Mouse (Mus musculus) left cerebral cortex, adult 6 months (tissue): ENCODE data around the gene Napsa. TPM values are rescaled to one million over a fixed set of nuclear protein-coding genes. Genes with fewer than 3 reads are reported as not detected.

ENCODE experiments used
- long read RNA-seq, 2 experiments: library from polyadenylated mRNA; unstranded; transcript quantifications; one replicate each; pipeline ENCODE4 v2.0.0; 2019 to 2020
- polyA plus RNA-seq: library from polyadenylated mRNA; unstranded; fragments of <200 nt; fragmentation: Nextera tagmentation; gene quantifications from 2 replicates; pipeline ENCODE4 v1.2.3, GENCODE M21; 2021

Gene Napsa
- 0.23 and 0.34 TPM in 2 replicates for polyA plus RNA-seq
- long read RNA-seq, experiment 1: 0 reads
- long read RNA-seq, experiment 2: 0 reads

GRCm38 (mm10) chr7:44572213-44572701 lies at the start of gene Napsa:
Napsa (plus strand) TSS chr7:44572380.

GRCm38 (mm10) chr7:44524502-44524901 lies 47.7 kb upstream of the Napsa start, which contains the start of gene Mybpc2:
Mybpc2 (minus strand) TSS chr7:44524656.

DNA sequence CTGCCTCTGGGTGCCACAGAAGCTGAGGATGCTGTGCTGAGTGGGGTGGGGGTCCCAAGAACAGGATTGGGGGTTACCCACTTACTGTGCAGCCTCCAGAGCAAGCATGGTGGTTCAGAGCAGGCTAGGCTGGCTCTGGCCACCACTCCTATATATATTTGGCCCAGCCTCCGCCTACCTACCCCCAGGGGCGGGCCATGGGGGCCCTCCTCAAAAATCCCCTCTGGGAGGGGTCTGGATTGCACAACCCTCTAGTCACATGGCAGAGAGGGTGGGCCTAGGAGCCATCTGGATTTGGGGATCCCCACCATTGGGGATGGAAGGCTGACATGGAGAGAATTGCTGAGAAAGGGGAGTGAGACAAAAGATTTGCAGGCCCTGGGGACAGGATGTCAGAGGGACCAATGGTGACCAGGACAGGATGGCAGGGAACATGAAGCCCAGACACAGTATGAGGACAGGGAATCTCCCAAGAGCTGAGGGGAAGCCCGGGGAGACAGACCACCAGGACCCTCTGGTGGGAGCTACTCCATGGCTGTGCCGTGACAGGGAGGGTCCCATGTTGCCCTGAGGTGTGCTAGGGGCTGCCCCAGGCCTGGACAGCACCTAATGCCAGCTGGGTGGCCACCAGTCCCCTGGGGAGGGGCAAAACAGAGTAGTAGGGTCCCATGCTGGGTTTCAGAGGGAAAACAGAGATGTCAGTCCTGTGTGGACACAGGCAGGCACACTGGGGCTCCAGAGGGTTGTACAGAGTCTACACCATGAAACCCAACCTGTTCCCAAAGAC lies 40.0 kb upstream of the Napsa start, which contains the start of gene Spib:
TSS of gene Spib (minus strand) at position 126 of the 787 bp plus-strand sequence.

DNA sequence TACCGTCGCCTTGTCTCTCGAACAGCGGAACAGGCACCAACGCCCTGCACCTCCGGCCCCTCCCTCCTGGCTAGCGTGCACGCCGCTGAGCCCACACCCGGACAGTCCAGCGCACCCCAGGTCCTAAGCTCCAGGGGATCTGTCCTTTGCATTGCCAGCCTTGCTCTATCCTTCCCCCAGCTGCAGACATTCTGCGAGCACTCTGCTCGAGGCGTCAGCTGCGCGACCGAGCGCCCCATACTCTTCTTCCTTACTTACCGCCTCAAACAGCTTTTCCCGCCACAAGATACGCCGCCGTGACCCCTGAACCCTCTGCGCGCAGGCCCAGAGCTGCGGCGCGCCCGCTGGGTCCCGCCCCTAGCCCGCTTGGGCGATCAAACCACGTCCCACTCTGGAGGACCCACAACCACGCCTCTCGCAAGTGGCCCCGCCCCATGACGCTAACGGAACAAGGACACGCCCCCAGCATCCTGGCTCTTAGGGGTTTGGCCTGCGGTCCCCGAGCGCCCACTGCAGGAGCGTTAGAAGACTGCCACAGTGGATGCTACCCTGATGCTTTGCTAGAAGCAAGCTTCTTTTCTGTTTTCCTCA lies 23.6 kb upstream of the Napsa start, which contains the start of gene Pold1:
TSS of gene Pold1 (minus strand) at position 353 of the 591 bp plus-strand sequence.

GRCm38 (mm10) chr7:44553826-44554225 lies 18.4 kb upstream of the Napsa start, which contains the start of gene Nr1h2:
Nr1h2 (minus strand) TSS chr7:44553951.

DNA sequence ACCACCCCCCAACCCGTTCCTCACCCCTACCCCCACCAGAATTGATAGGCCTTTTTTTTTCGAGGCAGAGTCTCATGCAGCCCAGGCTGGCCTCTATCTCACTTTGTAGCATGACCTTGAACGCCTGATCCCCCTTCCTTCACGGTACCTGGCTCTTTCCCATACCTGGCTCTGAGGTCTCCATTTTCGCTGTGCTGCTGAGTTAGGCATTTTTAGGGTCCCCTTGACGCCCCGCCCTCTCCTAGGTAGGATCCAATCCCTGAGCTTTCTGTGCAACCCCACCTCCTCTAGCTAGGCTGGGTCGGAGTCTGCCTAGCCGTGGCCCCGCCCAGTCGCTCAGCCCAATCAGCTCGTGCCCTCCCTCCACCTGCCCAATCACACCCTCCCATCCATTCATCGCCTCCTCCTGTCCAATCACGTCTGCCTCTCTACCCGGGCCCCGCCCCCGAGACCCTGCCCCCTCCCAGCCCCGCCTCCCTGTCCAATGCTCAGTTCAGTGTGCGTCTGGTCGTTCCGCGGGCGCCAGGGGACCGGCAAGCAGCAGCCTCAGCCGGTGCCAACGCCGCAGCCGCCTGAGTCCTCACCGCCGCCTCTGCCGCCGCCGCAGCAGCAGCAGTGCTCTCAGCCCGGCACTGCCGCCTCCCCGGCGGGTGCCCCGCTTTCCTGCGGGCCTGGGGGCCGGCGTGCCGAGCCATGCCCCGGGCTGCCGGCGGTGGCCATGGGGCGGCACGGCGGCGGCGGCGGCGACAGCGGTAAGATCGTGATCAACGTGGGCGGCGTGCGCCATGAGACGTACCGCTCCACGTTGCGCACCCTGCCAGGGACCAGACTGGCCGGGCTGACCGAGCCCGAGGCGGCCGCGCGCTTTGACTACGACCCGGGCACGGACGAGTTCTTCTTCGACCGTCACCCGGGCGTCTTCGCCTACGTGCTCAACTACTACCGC lies 18.5 kb downstream of the Napsa start, which contains the start of gene Kcnc3:
TSS of gene Kcnc3 (plus strand) at position 263 of the 946 bp plus-strand sequence.

Other genes starting within 250 kb of the Napsa start
- 35.1 and 37.3 TPM in 2 replicates for gene Syt3, start 188.3 kb upstream of the Napsa start, polyA plus RNA-seq
- 1.7 TPM in 2 replicates for gene 1700008O03Rik, start 186.6 kb upstream of the Napsa start, polyA plus RNA-seq
- 6.2 and 11.6 TPM in 2 replicates for gene Lrrc4b, start 143.4 kb upstream of the Napsa start, polyA plus RNA-seq
- 0.58 and 0.73 TPM in 2 replicates for gene Aspdh, start 107.0 kb upstream of the Napsa start, polyA plus RNA-seq
- 104 and 106 TPM in 2 replicates for gene Josd2, start 104.4 kb upstream of the Napsa start, polyA plus RNA-seq
- 176 and 362 TPM in 2 replicates for gene Emc10, start 75.9 kb upstream of the Napsa start, polyA plus RNA-seq
- 6.3 and 9.3 TPM in 2 replicates for gene Fam71e1, start 75.8 kb upstream of the Napsa start, polyA plus RNA-seq
- 0.15 and 0.18 TPM in 2 replicates for gene Mybpc2, start 47.7 kb upstream of the Napsa start, polyA plus RNA-seq
- gene Spib, start 40.3 kb upstream of the Napsa start, polyA plus RNA-seq: 0.05 TPM in 1 of 2 replicates, not detected in the other
- 5.5 and 5.9 TPM in 2 replicates for gene Pold1, start 23.5 kb upstream of the Napsa start, polyA plus RNA-seq
- 42.0 and 67.6 TPM in 2 replicates for gene Nr1h2, start 18.4 kb upstream of the Napsa start, polyA plus RNA-seq
- gene Kcnc3, start 18.3 kb downstream of the Napsa start, polyA plus RNA-seq: 2.6 and 34.9 TPM in 2 replicates
- 20.8 and 23.6 TPM in 2 replicates for gene Myh14, start 98.5 kb downstream of the Napsa start, polyA plus RNA-seq
- gene Izumo2, start 136.4 kb downstream of the Napsa start, polyA plus RNA-seq: not detected in 2 replicates
- gene Vrk3, start 176.0 kb downstream of the Napsa start, polyA plus RNA-seq: 29.4 and 33.2 TPM in 2 replicates
- gene Zfp473, start 178.7 kb downstream of the Napsa start, polyA plus RNA-seq: 0.18 and 0.42 TPM in 2 replicates
- gene Nup62, start 243.7 kb downstream of the Napsa start, polyA plus RNA-seq: 9.7 and 11.8 TPM in 2 replicates
- gene Il4i1, start 244.0 kb downstream of the Napsa start, polyA plus RNA-seq: 0.51 and 1.0 TPM in 2 replicates
- 0.93 and 2.1 TPM in 2 replicates for gene Atf5, start 244.3 kb downstream of the Napsa start, polyA plus RNA-seq